Mouse (Mus musculus) embryo, embryonic 10 days (tissue): ENCODE measurements at regions not wholly inside any gene's neighbourhood (a gene's known extent, or its start where the extent isn't known, plus 50 kb on each side); places are given as distances from the start of the nearest gene placed in this dataset.
A peak's percentile ranks its signal among the peaks of the same experiment; 100 is the strongest.
"Not testable (repeated sequence)": the region's sequence is repeated elsewhere in the genome, so short reads cannot be mapped to it uniquely, and the experiment has no call there.

Experiments
- DNase-seq: peaks from one replicate; pipeline ENCODE4 v3.0.0-alpha.2; 2015; ENCODE audit warnings: low spot score

DNA sequence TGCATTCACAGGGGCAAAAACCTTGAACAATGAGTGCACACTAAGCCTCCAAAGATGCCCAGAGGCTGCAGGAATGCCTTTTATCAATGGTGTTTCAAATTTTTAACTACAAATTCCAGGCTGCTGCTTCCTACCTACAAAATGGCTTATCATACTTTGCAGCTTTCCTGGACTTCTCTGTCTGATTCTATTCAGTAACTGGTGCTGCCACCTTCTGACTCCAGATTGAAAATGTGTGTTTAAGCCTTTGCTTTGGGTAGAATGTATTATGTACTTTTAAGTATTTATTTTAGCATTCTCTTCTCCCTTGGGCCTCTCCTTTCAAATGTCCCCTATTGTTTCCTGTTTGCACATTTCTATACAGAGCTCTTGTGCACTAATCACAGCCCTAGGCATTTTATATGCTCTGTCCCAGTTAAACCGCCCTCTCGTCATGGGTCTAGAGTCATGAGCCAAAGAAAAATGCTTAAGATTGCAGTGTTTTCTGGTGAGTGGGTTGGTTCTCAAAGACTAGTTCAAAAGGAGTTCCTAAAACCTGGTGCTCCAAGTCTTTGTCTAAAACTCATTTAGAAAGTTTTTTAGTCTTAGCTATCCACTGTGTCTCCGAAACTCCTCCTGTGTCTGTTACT lies 472.3 kb upstream of the Dpp10 start:
- DNase-seq = peak; percentile 7

DNA sequence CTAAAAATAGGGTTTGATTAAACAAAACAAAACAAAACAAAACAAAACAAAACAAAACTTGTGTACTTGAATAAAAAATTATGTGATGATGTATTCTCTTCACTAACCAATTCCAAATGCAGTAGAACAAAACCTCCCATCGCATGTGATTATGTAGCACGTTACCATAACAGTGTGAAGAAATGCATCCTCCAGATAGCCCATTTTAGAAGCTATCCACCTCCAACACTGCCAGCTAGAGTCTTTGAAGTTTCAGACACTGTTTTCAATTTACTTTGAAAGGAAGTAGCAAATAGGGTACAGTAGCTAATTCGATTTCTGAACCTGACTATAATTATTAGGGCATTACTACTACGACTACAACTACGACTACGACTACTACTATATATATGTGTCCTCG lies 465.1 kb upstream of the Dpp10 start:
- no peak for DNase-seq

DNA sequence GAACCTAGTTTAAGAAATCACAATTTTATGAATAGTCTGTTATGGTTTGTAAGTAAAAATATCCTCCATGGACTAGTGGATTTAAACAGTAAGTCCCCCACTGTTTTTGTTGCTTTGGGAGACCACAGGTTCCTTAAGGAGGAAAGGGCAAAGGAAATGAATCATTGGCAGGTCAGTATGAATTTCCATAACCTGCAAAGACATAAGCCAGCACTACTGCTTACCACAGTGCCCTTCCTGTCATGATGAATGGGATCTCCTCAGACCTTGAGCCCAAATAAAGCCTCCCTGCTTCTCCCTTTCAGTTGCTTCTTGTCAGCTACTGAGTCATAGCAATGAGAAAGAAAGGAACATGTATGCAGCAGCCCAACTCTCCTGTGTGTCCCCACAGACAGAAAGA lies 443.1 kb upstream of the Dpp10 start:
- DNase-seq = no peak

DNA sequence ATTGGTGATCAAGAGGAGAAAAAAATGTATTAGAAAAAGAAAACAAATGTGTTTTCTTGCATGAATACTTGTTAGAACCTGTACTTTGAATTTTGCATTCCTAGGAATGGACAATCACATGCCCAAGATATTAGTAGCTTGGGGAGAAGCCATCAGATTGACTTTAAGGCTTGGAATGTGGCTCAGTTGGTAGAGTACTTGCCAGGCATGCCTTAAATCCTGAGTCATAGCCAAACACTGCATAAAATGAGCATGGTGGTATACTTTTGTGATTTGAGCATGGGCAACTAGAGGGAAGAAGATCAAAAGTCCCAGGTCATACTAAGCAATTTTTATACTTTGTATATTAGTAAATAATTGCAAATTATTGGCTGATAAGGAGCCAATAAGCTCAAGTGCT lies 442.6 kb upstream of the Dpp10 start:
- no peak for DNase-seq

DNA sequence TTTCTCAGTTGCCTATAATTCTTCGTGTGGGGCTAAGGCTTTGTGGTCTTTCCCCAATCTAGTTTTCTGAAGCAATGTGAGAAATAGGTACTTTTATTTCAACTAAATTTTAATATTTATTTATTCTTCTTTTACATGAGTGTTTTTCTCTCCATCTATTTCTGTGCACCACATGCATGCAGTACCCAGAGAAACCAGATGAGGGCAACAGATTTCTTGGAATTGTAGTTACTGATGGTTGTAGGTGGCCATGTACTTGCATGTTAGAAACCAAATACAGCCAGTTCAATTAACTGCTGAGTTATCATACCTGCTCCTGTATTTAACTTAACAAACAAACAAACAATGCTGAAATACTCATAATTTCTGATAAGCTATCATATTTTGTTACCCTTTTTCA lies 404.8 kb upstream of the Dpp10 start:
- peak; percentile 37 for DNase-seq

DNA sequence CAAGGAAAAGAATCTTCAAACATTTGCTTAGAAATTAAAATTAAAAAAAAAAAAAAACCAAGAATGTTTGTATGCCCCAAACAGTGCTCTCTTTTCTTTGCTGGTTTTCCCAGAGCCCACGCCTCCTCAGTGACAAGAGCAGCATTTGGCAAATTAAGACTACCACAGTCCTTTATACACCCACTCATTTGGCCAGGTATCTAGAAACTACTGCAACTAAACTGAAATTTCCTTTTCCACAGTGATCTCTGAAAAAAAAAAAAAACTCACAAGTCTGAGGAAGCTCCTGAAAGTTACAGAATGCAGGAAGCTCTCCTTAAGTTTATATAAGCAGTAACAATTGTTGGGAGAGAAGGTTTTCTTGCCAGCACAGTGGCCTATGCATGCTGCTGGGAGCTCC lies 394.2 kb upstream of the Dpp10 start:
- DNase-seq = no peak

DNA sequence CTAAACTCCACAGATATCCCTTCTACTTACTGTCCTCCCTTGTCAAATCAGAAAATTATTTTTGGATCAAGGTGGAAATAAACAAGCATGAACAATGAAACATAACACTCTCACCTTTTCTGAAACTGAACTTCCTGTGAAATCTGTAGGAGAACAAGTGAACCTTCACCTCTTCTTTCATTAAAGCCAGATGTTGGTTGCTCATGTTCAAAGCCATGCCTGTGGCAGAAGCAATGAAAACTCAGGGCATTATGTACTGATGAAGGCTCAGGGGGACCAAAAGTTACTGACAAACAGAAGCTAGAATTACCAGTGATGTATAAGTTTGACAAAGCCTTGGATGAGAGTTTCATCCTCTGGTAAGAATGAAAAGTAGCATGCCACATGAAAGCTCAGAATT lies 390.5 kb upstream of the Dpp10 start:
- peak; percentile 5 for DNase-seq

DNA sequence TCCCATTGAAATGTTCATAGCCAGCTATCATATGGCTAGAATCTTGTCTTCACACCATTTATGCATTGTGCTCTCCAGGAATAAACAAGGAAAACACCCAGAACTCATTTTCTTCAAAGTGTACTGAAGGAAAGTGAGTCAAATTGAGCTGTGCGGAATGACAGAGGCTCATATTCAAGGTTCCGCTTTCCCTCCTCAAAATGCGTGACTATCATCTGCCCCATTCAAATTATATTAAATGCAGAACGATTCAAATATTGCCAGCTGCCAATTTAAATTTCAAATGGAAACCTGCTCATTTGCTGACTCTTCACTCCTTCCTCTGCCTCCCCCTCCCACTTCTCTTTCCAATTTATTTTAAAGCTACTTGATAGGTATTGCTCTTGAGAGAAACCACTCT lies 384.2 kb upstream of the Dpp10 start:
- DNase-seq = no peak

DNA sequence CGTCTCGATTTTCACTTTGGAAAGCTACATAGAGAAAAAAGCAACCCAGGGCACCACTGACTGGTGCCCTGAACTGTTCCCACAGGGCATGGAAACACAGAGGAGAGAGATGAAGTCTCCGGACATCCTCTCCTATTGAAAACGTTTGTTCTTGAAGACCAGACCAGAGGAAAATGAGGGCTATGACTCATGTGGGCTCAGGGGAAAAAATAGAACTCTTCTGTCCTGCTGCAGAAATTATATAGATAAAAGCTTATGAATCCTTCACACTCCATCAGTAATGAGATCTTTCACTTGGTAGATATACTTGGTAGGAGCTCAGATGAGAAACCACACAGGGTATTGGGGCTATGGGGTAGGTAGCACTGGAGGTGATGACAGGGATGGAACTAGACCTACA lies 371.4 kb upstream of the Dpp10 start:
- DNase-seq = no peak

DNA sequence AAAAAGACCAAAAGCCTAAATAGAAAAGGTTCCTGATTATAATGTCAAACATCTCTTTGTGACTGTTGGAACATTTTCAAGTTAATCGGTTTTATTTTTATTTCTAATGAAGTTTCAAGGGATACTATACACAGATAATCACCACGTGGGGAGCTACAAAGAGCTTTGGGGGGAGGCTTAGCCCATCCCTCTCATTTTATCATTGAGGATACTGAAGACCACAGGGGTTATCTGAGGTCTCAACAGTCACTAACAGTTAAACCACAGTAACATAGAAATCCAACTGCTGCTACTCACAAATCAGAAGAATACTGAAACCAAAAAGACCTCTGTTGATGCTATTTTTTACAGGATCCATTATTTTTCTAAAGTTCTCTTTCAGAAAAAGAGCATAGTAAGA lies 364.9 kb upstream of the Dpp10 start:
- no peak for DNase-seq

DNA sequence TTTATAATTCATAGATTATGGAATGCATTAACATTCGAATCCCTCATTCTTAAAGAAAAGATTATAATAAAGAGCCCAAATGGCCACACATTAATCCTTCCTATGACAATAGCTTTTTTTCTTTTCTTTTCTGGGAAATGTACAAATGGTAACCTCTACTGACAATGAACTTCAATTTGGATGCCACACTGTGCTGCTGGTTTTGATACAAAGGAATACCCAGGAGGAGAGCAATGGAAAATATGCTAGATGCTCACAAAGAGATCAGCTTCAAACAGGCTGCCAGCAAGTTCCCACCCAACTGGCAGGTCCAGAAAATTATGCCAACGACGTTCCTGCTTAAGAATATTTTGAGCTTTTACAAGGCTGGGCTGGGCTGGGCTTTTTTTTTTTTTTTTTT lies 364.4 kb upstream of the Dpp10 start:
- DNase-seq = no peak

DNA sequence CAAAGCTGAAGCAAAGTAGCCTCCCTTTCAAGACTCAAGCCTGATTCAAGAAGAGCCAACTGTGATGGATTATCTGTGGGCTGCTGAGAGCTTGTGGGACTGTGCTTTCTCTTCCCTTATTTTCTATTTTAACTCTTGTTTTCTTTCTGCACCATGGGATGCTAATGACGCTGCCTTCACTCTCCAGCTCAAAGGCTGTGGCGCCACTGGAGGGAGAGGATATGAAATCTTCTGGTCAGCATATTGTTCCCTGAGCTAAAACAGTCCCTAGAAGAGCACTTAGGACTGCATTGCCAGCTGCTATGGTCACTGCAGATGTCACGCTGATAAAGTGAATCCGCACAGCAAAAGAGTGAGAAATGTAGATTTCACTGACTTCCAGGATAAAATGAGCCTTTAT lies 324.2 kb upstream of the Dpp10 start:
- DNase-seq = peak; percentile 5

DNA sequence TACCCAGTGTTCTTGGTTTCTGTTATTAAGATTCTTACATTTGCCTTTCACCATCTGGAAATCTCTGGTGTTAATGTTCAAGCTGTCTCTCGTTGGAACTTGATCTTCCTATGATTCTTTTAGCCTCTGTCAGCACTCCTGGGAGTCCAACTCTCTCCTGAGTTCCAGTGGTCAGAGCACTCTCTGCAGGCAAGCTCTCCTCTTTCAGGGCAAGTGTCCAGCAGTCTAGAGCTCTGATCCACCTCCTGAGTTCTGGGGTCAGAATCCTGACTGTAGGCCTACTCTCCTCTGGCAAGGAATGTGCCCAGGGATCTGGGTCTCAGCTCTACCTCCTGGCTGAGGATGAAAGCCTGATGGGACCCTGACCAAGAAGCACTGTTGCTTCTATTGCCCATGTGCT lies 303.1 kb upstream of the Dpp10 start:
- not testable (repeated sequence) for DNase-seq

DNA sequence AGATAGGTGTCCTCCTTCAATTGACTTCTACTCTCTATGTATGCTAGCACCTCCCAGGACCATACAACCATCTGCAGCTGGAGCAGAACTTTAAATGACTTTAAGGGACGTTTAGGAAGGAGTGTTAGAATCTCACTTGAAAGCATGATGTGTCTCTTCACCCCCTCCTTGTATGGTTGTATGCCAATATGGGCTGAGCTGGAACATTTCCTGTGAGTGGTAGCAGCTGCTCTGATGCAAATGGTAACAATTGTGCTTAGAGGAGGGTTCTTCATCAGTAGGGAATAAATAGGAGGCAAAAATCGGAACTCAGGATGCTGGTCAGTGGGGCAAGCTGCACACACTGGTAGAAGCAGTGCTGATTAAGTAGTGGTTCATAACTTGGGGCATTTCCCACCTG lies 294.1 kb upstream of the Dpp10 start:
- no peak for DNase-seq

DNA sequence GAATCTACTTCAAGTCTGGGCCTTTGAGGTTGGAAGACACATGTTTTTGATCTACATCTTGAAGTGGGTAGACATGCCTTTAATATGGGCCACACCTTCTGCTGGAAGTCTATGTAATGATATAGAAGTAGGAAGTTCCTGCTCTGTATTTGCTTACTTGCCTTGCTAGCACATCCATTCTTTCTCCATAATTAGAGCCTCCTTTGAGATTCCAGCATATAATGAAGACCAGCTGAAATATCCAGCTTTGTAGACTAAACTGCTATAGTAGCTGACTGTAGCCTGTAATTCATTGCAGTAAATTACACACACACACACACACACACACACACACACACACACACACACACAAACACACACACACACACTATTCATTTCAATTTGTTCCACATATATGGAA lies 293.3 kb upstream of the Dpp10 start:
- no peak for DNase-seq

DNA sequence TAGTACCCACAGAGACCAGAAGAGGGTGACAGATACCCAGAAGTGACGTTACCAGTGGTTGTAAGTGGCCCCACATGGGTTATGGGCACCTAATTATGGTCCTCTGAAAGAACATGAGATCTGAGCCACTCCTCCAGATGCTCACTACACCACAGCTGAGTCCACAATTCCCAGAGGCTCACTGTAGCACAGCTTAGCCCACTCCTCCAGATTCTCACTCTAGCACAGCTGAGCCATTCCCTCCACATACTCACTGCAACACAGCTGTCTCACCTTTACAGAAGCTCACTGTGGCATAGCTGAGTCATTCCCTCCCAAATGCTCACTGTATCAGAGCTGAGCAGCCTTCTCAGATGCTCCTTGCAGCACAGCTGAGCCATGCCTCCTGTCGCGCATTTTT lies 286.9 kb upstream of the Dpp10 start:
- no peak for DNase-seq
